Mouse (Mus musculus): ENCODE measurements around the gene Slc25a41. TPM values are rescaled to one million over a fixed set of nuclear protein-coding genes. Genes with fewer than 3 reads are reported as not detected.

Gene Slc25a41
- not detected in 2 replicates for total RNA-seq (2017)

DNA sequence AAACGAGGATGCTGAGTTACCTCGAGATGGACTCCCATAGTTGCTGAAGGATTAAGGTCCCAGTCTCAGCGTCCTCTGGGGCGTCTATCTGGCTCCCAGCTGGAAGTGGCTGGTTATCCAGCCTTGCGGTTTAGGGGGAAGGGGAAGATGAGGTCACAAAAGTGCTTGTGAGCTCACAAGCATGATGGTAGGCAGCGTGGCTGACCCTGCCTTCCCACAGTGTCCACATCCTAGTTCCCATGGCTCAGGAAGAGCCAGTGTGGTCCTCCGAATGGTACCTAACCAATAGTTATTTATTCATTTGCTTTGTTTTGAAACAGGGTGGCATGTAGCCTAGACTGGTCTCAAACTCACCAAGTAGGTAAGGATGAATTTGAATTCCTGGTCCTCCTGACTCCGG, at the start of gene Slc25a41:
Gene Slc25a41, minus strand, starts transcription at position 101 of the 400 bp plus-strand sequence.
- ATAC-seq (ENCODE audit: extremely low read depth, insufficient number of reproducible peaks, low FRiP score, poor library complexity, severe bottlenecking): no peak

DNA sequence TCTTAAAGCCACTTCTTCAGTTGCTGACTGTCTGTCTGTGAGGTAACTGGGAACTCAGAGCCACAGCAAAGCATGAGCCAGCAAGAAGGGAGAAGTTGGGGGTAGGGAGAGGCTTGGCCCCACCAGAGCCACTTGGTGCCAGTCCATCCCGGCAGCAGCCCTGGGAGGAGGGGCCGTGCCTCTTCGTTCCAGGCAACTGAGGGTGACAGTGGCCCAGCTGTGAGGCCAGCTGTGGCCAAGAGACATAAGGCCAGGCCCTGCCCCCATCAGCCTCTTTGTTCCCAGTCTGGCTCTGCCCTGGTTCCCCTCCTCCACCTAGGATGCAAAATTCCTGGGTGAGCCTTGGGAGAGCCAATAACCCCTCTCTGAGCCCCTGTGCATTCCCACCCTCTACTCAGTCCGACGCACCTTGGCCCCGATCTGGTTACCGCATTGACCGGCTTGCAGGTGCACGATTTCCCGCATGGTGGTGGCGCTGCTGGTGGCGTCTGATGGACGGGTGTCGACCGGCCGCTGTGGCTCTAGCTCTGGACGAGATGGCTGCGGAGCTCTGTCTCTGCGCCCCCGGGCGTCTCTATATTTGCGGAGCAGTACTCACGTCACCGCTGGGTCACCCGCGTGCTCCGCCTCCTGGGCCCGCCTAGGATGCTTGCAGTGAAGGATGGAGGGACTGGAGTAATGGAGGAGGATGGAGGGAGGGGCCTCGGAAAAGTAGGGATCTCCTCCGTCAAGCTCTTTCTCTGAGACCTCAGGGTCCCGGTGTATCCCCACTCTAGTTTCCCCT, 45.8 kb upstream of the Slc25a41 start, which contains the start of gene Tubb4a:
Gene Tubb4a, minus strand, starts transcription at position 734 of the 784 bp plus-strand sequence.
- ATAC-seq (ENCODE audit: extremely low read depth, insufficient number of reproducible peaks, low FRiP score, poor library complexity, severe bottlenecking): no peak

DNA sequence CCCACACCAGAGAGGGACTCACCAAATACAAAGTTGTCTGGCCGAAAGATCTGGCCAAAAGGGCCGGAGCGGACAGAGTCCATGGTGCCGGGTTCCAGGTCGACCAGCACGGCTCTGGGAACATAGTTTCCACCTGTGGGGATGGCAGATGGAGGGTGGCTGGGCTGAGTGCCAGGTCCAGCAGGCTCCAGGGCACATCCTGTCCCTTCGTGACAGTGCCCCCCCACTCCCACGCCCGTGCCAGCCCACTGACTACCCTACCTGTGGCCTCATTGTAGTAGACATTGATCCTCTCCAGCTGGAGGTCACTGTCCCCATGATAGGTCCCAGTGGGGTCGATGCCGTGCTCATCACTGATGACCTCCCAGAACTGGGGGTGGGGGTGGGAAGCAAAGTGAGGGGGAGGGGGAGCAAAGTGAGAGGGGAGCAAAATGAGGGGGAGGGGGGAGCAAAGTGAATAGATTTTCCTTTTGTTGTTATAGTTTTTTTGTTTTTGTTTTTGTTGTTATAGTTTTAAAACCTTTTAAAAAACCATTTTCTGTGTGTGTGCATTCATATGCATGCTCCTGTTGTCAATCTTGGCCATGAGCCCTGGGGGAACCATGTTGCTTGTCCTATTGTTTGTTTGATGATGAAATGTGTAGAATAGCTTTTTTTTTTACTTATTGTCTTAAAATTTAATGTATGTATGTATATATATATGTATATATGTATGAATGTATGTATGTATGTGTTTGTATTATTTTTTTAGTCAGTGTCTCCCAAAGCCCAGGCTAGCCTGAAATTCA, 44.7 kb upstream of the Slc25a41 start:
- ATAC-seq (ENCODE audit: extremely low read depth, insufficient number of reproducible peaks, low FRiP score, poor library complexity, severe bottlenecking): no peak

DNA sequence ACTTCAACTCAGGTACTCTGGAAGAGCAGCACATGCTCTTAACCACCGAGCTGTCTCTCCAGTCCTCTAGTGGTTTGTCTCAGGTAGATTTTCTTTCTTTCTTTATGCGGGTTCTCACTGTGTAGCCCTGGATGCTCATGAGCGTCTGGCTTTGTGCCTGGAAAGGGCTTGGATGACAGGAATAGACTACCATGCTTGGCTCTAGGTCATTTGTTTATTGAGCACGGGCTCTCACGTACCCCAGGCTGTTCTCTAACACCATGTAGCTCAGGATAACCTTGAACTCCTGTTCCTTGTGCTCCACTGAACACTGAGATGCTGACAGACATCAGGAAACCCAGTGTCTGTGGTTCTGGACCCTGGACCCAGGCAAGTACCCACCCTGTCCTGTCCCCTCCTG, 41.0 kb upstream of the Slc25a41 start:
- ATAC-seq (ENCODE audit: extremely low read depth, insufficient number of reproducible peaks, low FRiP score, poor library complexity, severe bottlenecking): no peak

DNA sequence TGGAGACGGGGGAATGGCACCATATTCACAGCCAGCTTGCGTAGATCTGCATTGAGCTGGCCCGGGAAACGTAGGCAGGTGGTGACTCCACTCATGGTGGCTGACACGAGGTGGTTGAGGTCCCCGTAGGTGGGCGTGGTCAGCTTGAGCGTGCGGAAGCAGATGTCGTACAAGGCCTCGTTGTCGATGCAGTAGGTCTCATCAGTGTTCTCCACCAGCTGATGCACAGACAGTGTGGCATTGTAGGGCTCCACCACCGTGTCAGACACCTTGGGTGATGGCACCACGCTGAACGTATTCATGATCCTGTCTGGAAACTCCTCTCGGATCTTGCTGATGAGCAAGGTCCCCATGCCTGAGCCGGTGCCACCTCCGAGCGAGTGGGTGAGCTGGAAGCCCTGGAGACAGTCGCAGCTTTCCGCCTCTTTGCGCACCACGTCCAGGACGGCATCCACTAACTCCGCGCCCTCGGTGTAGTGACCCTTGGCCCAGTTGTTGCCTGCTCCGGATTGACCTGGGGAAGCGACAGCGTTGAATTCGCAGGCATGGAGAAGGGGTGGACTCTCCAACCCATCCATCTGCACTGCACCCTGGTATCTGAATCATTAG, 39.9 kb upstream of the Slc25a41 start:
- no peak for ATAC-seq (ENCODE audit: extremely low read depth, insufficient number of reproducible peaks, low FRiP score, poor library complexity, severe bottlenecking)

DNA sequence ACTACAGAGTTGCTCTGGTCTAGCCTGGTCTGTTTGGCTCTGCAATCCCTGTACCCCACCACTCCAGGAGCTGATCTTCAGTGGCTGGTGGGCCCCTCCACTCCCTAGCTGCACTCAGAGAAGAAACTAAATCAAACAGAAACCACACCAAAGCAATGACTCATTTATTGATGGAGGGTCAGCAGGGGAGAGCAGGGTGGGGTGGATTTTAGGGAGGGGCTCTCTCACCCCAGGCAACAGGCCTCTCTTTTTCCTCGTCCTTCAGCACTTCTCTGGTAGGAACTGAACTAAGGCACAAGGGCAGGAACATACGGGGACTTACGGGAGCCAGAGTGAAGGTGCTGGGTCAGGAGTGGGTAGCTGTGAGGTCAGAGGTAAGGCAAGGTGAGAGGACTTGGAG, 38.5 kb upstream of the Slc25a41 start:
- no peak for ATAC-seq (ENCODE audit: extremely low read depth, insufficient number of reproducible peaks, low FRiP score, poor library complexity, severe bottlenecking)

DNA sequence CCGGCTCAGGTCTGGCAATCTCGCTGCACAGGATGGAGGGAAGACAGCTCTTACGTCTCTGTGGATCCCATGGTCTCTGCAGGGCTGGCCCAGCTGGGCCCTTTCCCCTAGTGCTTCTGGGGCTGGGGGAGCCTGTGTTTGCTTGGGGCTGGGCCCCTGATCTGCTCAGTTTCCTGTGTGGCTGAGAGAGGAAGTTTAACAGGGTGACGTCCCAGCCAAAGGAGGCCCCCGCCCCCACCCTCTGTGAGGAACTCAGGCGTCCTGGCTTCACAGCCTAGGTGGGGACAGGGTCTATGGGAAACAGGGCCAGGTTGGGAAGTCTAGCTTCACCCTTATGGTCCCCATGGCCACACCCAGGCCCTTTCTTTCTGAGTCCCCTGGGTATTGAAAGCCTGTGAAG, 36.9 kb upstream of the Slc25a41 start, which contains the start of gene Dennd1c:
Gene Dennd1c, minus strand, starts transcription at position 179 of the 400 bp plus-strand sequence.
- ATAC-seq (ENCODE audit: extremely low read depth, insufficient number of reproducible peaks, low FRiP score, poor library complexity, severe bottlenecking): peak; percentile 91

DNA sequence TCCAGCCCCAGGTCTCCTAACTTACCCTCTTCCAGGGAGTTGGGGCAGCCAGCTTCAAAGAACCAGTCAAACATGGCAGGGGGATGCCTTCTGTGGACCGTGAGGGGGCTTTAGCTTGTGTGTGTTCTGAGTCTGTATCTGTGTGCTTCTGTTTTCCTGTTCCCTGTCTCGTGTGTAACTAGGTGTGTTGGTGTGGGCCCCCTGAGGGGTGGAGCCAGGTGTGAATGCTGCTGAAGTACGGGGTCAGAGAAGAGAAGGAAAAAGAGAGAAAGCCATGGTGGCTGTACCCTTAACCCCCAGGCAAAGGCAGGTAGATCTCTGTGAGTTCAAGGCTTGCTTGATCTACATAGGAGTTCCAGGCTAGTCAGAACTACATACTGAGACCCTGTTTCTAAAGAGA, 35.5 kb upstream of the Slc25a41 start:
- ATAC-seq (ENCODE audit: extremely low read depth, insufficient number of reproducible peaks, low FRiP score, poor library complexity, severe bottlenecking): no peak

DNA sequence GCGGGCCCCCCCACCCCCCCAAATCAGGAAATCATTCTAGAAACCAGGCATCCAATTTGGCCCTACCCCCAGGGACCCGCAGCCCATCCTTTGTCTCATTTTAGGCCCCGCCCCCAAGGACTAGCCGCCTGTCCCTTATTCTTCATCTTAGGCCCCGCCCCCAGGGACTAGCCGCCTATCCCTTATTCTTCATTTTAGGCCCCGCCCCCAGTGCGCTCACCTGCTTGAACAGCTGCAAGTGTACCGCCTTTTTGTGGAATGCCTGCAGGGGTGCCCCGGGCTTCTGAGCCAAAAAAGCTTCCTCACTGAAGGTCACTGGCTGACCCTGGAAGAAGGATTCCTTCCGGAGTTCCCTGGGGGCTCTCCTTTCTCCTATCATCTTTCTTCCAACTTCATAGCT, 29.2 kb upstream of the Slc25a41 start:
- ATAC-seq (ENCODE audit: extremely low read depth, insufficient number of reproducible peaks, low FRiP score, poor library complexity, severe bottlenecking): no peak

DNA sequence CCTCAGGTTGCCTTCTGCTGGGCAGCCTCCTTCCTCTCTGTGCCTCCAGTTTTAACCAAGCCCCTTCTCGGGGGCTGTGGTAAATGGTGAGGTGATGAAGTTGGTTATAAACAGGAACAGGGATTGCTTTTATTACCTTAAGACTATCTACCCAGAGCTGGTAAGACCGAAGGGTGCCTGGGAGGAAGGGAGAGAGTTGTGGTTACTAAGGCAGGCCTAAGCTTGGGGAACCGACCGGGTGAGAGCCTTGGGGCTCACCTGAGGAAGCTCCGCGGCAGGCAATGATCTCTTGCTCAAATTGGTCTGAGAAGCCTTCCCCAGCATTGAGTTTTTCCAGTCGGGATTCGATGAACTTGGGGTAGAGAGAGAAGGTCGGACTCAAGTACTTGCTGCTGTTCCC, 28.8 kb upstream of the Slc25a41 start:
- no peak for ATAC-seq (ENCODE audit: extremely low read depth, insufficient number of reproducible peaks, low FRiP score, poor library complexity, severe bottlenecking)

DNA sequence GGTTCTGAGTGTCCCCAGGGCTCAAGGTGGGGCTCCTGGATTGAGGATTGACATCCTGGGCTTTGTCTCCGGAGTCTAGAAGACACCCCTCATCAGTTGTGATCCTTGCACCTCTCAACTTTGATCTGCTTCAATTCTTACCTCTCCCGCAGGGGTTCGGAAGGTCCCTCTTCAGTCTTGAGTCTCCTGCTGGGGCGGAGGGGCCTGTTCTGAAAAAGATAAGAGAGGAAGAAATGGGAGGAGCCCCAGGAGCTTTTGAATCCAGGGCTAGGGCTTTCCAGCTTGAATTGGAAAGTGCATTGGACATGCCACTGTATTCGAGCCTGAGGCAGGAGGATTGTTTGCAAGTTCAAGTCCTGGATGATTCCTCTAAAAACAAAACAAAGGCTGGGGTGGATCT, 25.5 kb upstream of the Slc25a41 start:
- ATAC-seq (ENCODE audit: extremely low read depth, insufficient number of reproducible peaks, low FRiP score, poor library complexity, severe bottlenecking): no peak

DNA sequence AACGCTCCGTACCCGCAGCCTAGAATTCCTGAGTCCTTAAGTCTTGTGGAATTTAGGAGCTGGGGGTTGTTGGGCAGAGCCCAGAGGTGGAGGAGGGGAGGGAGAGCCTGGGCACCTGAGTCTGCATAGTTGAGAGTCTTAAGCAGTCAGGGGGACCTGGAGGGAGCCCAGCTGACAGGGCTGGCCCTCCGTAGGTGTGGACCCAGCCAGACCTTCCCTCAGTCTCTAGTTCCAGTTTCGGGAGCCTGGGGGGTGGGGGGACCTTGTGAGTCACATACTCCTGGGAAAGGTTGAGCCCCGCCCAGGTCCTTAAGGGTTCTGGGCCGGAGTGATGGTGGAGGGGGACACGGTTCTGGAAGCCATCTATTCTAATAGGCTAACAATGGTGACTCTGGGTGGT, 21.6 kb upstream of the Slc25a41 start:
- ATAC-seq (ENCODE audit: extremely low read depth, insufficient number of reproducible peaks, low FRiP score, poor library complexity, severe bottlenecking): no peak

DNA sequence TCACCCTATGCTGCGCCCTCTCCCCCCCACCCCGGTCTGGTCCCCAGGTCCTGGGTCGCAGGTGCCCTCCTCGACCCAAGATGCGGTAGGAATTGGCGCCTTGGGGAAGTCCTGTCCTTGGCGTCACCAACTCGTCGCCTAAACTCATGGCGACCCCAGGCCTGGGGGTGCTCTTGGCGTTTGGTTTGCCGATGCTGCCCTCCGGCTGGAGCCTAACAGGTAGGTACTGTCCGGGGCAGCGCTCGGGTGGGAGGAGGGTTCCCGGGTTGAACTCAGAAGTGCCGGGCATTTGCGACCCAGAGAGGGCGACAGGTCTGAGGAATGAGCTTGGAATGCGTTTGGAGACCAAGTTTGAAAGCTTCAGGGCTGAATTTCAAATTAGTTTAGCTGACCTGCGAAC, 21.1 kb upstream of the Slc25a41 start:
- ATAC-seq (ENCODE audit: extremely low read depth, insufficient number of reproducible peaks, low FRiP score, poor library complexity, severe bottlenecking): no peak

DNA sequence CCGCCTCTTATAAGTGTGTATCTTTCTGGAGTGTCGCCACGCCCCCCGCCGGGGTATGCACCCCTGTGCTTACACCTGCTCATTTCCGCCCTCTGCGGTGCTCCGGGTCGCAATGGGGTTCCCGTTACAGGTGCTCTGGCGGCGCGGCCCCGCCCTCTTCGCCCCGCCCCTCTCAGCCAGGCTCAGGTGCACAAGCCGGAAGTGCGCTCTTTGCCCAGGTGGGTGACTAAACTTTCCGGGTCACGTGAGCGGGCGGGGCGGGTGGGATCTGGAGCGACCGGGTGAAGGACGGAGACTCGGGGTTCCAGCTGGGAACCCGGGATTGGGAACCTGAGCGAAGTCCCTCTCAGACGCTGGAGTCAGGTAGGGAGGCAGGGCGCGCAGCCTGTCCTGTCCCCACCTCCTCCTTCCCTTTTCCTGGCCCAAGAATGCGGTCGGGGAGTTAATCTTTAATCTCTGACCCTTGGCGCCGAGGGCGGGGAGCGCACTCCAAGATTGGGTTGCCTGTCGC, 20.6 kb upstream of the Slc25a41 start:
- 0 out of 2 replicates have a peak, but pooled peaks have one; percentile 2 for ATAC-seq (ENCODE audit: extremely low read depth, insufficient number of reproducible peaks, low FRiP score, poor library complexity, severe bottlenecking)

DNA sequence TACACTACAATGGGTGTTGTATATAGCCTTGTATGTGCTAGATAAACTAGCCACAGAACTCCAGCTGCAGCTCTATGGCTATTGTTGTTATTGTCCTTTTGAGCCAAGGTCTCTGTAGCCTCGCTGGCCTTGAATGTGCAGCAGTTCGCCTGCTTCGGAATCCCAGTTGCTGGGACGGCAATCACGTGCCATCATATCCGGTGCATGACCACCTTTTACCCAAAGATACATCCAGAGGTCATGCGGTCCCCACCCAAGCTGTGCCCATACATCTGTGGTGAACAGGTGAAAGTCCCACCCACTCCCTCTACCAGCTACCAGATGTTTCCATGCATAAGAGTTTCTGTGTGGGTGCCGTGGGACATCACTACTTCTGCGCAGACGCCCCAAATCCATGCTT, 19.6 kb upstream of the Slc25a41 start:
- no peak for ATAC-seq (ENCODE audit: extremely low read depth, insufficient number of reproducible peaks, low FRiP score, poor library complexity, severe bottlenecking)

DNA sequence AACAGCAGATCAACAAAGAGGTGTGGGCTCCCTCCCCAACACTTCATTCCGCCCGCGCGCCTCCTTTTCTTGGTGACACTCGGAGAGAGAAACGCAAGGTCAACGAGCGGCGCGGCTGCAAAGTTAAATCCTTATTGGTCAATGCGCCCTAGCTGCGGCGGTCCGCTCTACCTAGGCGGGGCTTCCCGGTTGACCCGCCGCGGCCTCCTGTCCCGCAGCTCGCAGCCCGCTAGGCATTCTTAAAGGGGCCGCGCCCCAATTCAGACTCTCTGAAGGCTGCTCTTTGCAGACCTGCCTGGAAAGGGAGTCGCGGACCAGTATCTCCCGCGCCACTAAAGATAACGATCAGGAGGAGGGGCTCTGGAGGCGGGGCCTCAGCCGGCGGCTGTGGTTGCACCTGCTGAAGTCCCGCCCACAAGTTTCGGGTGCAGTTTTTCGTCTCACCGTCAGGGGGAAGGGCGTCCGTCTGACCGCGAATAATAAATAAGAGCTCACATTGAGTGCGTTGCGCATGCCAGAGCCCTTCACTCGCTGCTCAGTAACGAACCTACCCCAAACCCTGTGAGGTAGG, 18.9 kb upstream of the Slc25a41 start:
- ATAC-seq (ENCODE audit: extremely low read depth, insufficient number of reproducible peaks, low FRiP score, poor library complexity, severe bottlenecking): peak; percentile 81

DNA sequence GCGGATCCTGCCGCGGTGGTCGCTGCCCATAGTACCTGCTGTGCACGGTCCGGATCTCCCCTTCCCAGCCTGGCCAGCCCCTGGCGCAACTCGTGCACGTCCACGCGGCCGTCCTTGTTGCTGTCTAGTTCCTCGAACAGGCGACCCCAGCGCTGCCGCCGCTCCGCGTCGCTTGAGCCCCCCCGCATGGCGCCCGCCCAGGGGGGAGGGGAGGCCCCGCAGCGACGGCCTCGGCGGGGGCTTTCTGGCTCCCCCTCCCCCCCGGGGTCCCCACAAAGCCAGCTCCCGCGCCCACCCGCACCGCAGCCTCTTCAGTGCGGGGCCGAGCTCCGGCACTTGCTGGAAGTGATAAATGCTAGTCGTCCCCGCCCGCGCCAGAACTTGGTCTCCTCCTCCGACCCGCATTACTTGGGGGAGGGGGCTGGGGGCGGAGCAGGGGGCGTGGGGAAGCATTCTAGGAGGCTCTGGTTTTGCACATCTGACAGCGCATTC, 18.1 kb upstream of the Slc25a41 start, which contains the start of gene Slc25a23:
Gene Slc25a23, minus strand, starts transcription at position 378 of the 492 bp plus-strand sequence.
- ATAC-seq (ENCODE audit: extremely low read depth, insufficient number of reproducible peaks, low FRiP score, poor library complexity, severe bottlenecking): no peak

DNA sequence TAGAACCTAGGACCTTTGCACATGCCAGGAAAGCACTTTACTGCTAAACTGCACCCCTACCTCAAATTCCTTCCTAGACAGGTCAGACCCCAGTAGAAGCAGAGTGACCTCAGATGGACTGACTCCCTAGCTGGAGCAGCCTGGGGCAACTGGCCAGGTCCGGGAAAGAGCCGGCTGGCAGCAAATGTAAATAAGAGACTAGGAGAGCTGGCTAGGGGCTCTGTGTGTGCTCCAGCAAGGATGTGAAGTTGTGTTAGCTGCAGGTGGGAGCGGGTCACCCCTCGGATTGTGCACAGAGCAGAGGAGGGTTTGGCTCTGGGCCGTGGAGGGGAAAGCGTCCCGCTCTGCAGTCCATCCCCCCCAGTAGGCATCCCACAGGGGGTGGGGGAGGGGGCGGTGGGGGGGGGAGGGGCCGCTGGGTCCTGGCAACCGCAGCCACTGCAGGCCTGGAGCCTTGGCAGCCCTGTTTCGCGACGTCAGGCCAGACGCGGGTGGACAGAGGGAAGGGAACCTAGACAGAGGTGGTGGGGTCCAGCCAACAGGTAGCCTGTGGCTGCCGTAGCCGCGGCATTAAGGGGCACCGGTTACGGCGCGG, 17.5 kb upstream of the Slc25a41 start, which contains the start of gene Crb3:
Gene Crb3, plus strand, starts transcription at position 215 of the 595 bp plus-strand sequence.
- no peak for ATAC-seq (ENCODE audit: extremely low read depth, insufficient number of reproducible peaks, low FRiP score, poor library complexity, severe bottlenecking)

Measured in neutrophil, adult 5-6 weeks (primary cell).